Mouse (Mus musculus): Measurements from ENCODE around the gene Neurl3. TPM values are rescaled to one million over a fixed set of nuclear protein-coding genes. Genes with fewer than 3 reads are reported as not detected.

The Neurl3 gene
- total RNA-seq (2021) = under 1 TPM; 0.44 to 0.92 TPM
- long read RNA-seq, experiment 1 = 0 reads
- long read RNA-seq, experiment 2 = 0 reads

DNA sequence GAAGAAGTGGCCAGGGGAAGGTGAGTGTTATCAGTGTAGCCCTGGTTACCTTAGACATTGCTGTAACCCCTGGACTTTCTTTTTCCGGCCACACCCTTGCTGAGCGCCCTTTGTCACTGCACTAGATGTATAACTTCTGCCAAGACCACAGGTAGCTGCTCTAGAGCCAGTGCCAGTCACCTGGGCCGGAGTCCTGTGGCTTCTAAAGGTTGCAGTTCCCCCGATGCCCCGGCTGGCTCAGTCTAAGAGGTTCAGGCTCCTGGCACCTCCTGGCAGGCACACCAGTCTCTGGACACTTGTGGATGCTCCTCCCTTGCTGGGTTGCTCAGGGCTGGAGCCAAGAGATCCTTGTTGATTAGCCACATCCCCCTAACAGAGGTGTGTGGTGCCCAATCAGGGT is at the start of gene Neurl3:
Neurl3 (minus strand) TSS at position 225 of the 400 bp plus-strand sequence.
- no peak within 1 kb of the TSS for H3K4me3 ChIP-seq
- TF ChIP-seq CTCF (conservative IDR thresholded peaks at IDR 0.05) = no peak
- DNase-seq (ENCODE audit: low spot score in 2 of 2) = no peak
- H3K27ac ChIP-seq = no peak within 1 kb of the TSS

GRCm38 (mm10) chr1:36323746-36324448 is 49.4 kb upstream of the Neurl3 start:
- TF ChIP-seq CTCF (conservative IDR thresholded peaks at IDR 0.05) = peak; percentile 81
- Histone ChIP-seq H3K4me3 (no peak overlapping the region), H3K27ac (no peak overlapping the region)
- peak; percentile 48 for DNase-seq (ENCODE audit: low spot score in 2 of 2)

DNA sequence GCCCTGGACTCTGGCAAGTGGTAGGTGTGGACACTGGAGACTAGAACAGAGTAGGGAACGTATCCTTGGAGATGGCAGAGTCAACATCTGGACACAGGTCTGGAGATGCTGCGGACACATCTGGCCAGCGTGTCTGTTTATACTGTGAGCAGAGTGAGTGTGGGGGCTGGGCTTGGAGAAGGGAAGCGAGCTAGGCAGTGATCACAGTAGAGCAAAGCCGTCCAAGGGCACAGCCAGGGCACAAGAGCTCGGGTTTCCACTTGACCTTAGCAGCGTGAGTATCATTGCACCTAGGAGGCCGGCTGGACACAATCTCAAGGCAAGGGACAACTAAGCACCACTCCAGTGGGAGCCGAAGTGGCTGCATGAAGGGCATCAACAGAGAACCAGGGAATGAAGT is 48.6 kb upstream of the Neurl3 start:
- no peak for TF ChIP-seq CTCF (conservative IDR thresholded peaks at IDR 0.05)
- no peak for DNase-seq (ENCODE audit: low spot score in 2 of 2)
- H3K4me3 ChIP-seq = no peak overlapping the region

GRCm38 (mm10) chr1:36321829-36322573 is 47.5 kb upstream of the Neurl3 start:
- peak; percentile 73 for TF ChIP-seq CTCF (conservative IDR thresholded peaks at IDR 0.05)
- H3K4me3 ChIP-seq = no peak overlapping the region
- peak in 1 of 2 experiments; percentile 25 for DNase-seq (ENCODE audit: low spot score in 2 of 2)

More for the DNA sequence above, 48.6 kb upstream of the Neurl3 start:
- H3K27ac ChIP-seq = no peak overlapping the region

DNA sequence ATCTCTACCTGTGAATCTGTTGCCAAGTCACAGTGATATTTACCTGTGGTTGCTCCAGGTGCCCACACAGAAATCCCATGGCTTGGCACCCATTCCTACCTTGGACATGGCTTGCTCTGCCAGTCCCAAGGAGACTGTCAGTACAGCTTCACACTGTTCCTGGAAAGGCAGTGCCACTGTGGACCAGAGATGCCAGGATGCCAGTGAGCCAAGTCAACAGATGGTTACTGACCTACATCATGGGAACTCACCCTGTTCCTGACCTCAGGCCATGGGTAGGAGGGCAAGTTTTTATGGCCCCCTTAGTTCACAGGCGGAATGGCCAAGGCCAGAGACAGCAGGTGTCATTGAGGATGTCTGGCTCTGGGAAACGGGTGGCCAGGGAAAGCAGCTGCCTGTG is 46.7 kb upstream of the Neurl3 start:
- no peak overlapping the region for H3K4me3 ChIP-seq
- no peak for TF ChIP-seq CTCF (conservative IDR thresholded peaks at IDR 0.05)
- no peak overlapping the region for H3K27ac ChIP-seq
- DNase-seq (ENCODE audit: low spot score in 2 of 2) = no peak

More at GRCm38 (mm10) chr1:36321829-36322573, 47.5 kb upstream of the Neurl3 start:
- H3K27ac ChIP-seq = no peak overlapping the region

DNA sequence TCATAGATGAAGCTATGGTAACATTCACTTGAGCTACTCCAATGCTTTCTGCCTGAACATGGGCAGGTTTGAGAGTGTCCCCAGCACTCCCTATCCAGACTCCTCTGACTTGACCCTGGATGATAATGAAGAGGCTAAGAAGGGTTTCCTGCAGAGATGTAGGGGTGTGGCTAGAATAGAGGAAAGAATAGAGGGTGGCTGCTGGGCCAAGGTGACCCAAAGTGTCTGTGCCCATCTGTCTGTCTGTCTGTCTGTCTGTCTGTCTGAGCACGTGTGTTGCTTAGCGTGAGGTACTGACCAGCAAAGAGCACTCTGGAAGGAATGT is 41.3 kb upstream of the Neurl3 start:
- no peak for DNase-seq (ENCODE audit: low spot score in 2 of 2)
- no peak overlapping the region for H3K4me3 ChIP-seq
- H3K27ac ChIP-seq = no peak overlapping the region
- no peak for TF ChIP-seq CTCF (conservative IDR thresholded peaks at IDR 0.05)

- H3K4me3 ChIP-seq = no peak overlapping the region
- DNase-seq (ENCODE audit: low spot score in 2 of 2) = no peak
- no peak for TF ChIP-seq CTCF (conservative IDR thresholded peaks at IDR 0.05)
- H3K27ac ChIP-seq = no peak overlapping the region
These were observed 40.7 kb upstream of the Neurl3 start for GRCm38 (mm10) chr1:36314959-36315775.

GRCm38 (mm10) chr1:36309498-36309901 is 35.0 kb upstream of the Neurl3 start:
- TF ChIP-seq CTCF (conservative IDR thresholded peaks at IDR 0.05) = no peak
- Histone ChIP-seq H3K4me3 (peak overlapping the region; percentile 78), H3K27ac (peak overlapping the region; percentile 92)
- DNase-seq (ENCODE audit: low spot score in 2 of 2) = peak; percentile 54 to 77

DNA sequence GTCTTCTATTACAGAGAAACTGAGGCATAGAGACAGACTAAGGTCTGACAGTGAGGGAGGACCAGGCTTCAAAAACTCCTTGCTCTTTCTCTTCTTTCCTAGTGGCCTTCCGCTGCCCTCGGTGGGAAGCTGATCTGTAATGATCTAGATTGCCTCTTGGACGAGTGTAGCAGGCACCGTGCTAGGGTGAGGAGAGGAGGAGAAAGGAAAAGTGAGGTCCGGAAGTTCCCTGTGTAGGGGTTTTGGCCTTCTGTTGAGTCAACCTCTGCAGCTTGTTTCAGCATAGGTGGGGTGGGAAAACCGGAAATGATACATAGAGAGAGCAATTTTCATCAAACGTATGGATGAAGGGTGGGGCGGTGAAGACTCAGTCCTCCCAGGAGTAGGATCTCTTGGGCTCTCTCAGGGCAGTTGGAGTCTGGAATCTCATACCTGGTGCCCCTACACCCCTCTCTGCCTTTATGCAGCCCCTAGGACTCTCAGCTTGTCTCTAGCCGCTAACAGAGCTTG is 34.5 kb upstream of the Neurl3 start:
- DNase-seq (ENCODE audit: low spot score in 2 of 2) = no peak
- H3K4me3 ChIP-seq = peak overlapping the region; percentile 78
- H3K27ac ChIP-seq = peak overlapping the region; percentile 92
- no peak for TF ChIP-seq CTCF (conservative IDR thresholded peaks at IDR 0.05)

DNA sequence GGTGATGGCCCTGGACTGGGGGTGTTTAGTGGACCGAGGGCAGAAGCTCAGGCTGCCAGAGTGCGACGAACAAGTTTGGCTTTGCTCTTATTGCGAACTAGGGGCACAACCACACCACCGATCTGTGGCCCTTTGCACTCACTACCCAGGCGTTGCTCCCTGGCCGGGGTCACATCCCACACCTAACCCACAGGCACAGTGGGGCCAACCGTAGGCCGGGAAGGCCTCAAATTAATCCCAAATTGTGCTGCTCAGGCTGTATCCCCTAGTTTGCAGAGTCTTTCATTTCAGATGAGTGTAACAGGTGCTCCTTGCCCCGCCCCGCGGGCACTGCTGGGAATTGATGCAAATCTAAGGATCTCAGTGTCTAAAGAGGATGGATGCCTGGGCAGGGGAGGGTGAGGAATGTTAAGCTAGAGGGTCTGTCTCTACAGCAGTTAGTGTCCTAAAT is 34.0 kb upstream of the Neurl3 start:
- H3K27ac ChIP-seq = peak overlapping the region; percentile 92
- no peak for TF ChIP-seq CTCF (conservative IDR thresholded peaks at IDR 0.05)
- no peak for DNase-seq (ENCODE audit: low spot score in 2 of 2)
- H3K4me3 ChIP-seq = peak overlapping the region; percentile 78

- peak within 1 kb of the TSS; percentile 92 for H3K27ac ChIP-seq
- peak; percentile 54 for TF ChIP-seq CTCF (conservative IDR thresholded peaks at IDR 0.05)
- DNase-seq (ENCODE audit: low spot score in 2 of 2) = peak; percentile 84 to 86
These were observed 33.2 kb upstream of the Neurl3 start, which contains the start of gene Arid5a for GRCm38 (mm10) chr1:36307495-36308280. TSS of gene Arid5a (plus strand) at chr1:36307733.

GRCm38 (mm10) chr1:36307121-36307494 is 32.6 kb upstream of the Neurl3 start:
- DNase-seq (ENCODE audit: low spot score in 2 of 2) = no peak
- no peak for TF ChIP-seq CTCF (conservative IDR thresholded peaks at IDR 0.05)
- Histone ChIP-seq H3K4me3 (no peak overlapping the region), H3K27ac (no peak overlapping the region)

More at GRCm38 (mm10) chr1:36307495-36308280, 33.2 kb upstream of the Neurl3 start, which contains the start of gene Arid5a:
- H3K4me3 ChIP-seq = peak within 1 kb of the TSS; percentile 78

All from layer of hippocampus, adult 2 months (tissue).